Mouse (Mus musculus) liver, embryonic 14.5 days (tissue): ENCODE data around the gene Rtn1. TPM values are rescaled to one million over a fixed set of nuclear protein-coding genes. Genes with fewer than 3 reads are reported as not detected.

Experiments used
- ATAC-seq: fragments of 200-750 bp; cut with Nextera tagmentation; 2 replicates; pipeline ENCODE4 v1.8.0; 2017; ENCODE audit warnings: moderate number of reproducible peaks, mild to moderate bottlenecking, moderate library complexity; ENCODE audit not compliant: insufficient read depth
- DNase-seq, 3 experiments: peaks; one replicate each; pipeline ENCODE4 v3.0.0-alpha.2; 2012 to 2013; ENCODE audit warnings: low read depth in 3 of 3, low spot score in 3 of 3
- H3K27ac ChIP-seq: fragments of 300-500 bp; sonication (generic); 2 replicates; pipeline ENCODE4 v1.5.1; 2014; ENCODE audit warnings: moderate library complexity, mild to moderate bottlenecking, control low read depth, inconsistent platforms
- H3K27me3 ChIP-seq: fragments of 300-500 bp; sonication (generic); 2 replicates; pipeline ENCODE4 v1.6.1; 2014; ENCODE audit warnings: mild to moderate bottlenecking, low read length, moderate library complexity; ENCODE audit not compliant: control insufficient read depth, insufficient read depth
- H3K36me3 ChIP-seq: fragments of 300-500 bp; sonication (generic); replicated peaks from 2 replicates; pipeline ENCODE4 v1.6.1; 2014; ENCODE audit warnings: low read depth; ENCODE audit not compliant: control insufficient read depth, insufficient read depth
- H3K4me1 ChIP-seq, 2 experiments: fragments of 200-500 bp in 1 of 2; fragments of 300-500 bp in 1 of 2; sonication (generic) in 1 of 2; replicated peaks; 2 replicates each; pipeline ENCODE4 v1.6.1; 2012 to 2014; ENCODE audit warnings: antibody characterized with exemption in 1 of 2, inconsistent platforms in 1 of 2, low read length in 1 of 2; ENCODE audit not compliant: control insufficient read depth in 2 of 2, insufficient read depth in 2 of 2
- H3K4me2 ChIP-seq: fragments of 300-500 bp; sonication (generic); 2 replicates; pipeline ENCODE4 v1.6.1; 2014; ENCODE audit warnings: low read depth, mild to moderate bottlenecking, control low read depth, moderate library complexity
- H3K4me3 ChIP-seq, 2 experiments: fragments of 200-500 bp in 1 of 2; fragments of 300-500 bp in 1 of 2; sonication (generic) in 1 of 2; 2 replicates each; pipeline ENCODE4 v1.5.1; 2012 to 2014; ENCODE audit warnings: low read depth in 2 of 2, low read length in 2 of 2, mild to moderate bottlenecking in 2 of 2, control low read depth in 1 of 2, inconsistent platforms in 1 of 2, moderate library complexity in 1 of 2; ENCODE audit not compliant: insufficient read depth in 1 of 2
- H3K9ac ChIP-seq: fragments of 300-500 bp; sonication (generic); replicated peaks from 2 replicates; pipeline ENCODE4 v1.6.1; 2014; ENCODE audit warnings: mild to moderate bottlenecking, control low read depth, moderate library complexity
- H3K9me3 ChIP-seq: fragments of 300-500 bp; sonication (generic); 2 replicates; pipeline ENCODE4 v1.6.1; 2016; ENCODE audit warnings: low read length, mixed read lengths; ENCODE audit not compliant: control insufficient read depth
- CTCF ChIP-seq: IDR thresholded peaks from 2 replicates; pipeline ENCODE4 v1.5.1; 2016; ENCODE audit warnings: antibody characterized with exemption, low read depth, control low read depth
- EP300 ChIP-seq: IDR thresholded peaks from 2 replicates; pipeline ENCODE4 v1.6.1; 2016; ENCODE audit warnings: antibody characterized with exemption, low read depth
- WGBS: fragments of 180-500 bp; shearing (Covaris S2); extraction: QIAGEN DNeasy Blood & Tissue Kit; methylation state at CpG from one replicate; pipeline ENCODE4 v1.1.7; 2014; ENCODE audit not compliant: insufficient replicate concordance; 5-methylcytosine and 5-hydroxymethylcytosine counted together
- polyA plus RNA-seq, 2 experiments: library from polyadenylated mRNA; depleted of rRNA in 1 of 2; stranded (reverse) in 1 of 2; unstranded in 1 of 2; fragments of >200 nt; fragmentation: Nextera tagmentation in 1 of 2; extraction: Ambion mirVana in 1 of 2; gene quantifications; 2 replicates each; pipeline versions ENCODE4 v1.2.1 to v1.2.3; 2012 to 2014

The Rtn1 gene
- polyA plus RNA-seq (2012; rRNA removed), result 0.63 and 1.8 TPM in 2 replicates
- 0.78 and 1.5 TPM in 2 replicates for polyA plus RNA-seq (2014; fragmentation: Nextera tagmentation; extraction: Ambion mirVana)

DNA sequence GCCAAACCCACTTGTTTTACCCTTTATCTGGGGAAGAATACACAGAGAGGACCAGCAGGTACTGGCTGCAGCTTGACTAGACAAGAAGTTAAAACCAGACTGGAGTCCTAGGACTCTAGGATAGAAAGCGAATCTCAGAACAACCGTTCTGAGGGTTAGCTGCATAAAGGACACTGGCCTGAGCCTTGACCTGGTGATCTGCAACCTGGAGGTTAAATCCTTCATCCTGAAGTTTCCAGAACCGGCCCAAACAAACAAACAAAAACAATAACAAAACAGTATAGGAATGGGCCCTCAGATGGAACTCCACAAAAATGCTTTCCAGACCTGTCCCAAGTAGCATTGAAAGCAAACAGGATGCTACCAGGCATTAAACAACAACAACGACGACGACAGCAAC lies at the start of gene Rtn1:
TSS of gene Rtn1 (minus strand) at position 101 of the 400 bp plus-strand sequence.
- 18% methylated on average over 6 of the region's 6 CpGs for WGBS
- no peaks in the 10 kb centered on the region for H3K36me3 ChIP-seq
- TF ChIP-seq CTCF (no peak), EP300 (no peak)
- H3K4me2 ChIP-seq, result peak within 1 kb of the TSS; percentile 52
- peaks cover 31% of the 10 kb centered on the region for H3K27me3 ChIP-seq
- ATAC-seq, result no peak
- no peak for DNase-seq
- H3K4me3 ChIP-seq, result peak within 1 kb of the TSS; percentile 40 to 45
- H3K9me3 ChIP-seq, result no peaks in the 10 kb centered on the region
- H3K4me1 ChIP-seq, result no peaks in the 10 kb centered on the region
- H3K27ac ChIP-seq, result no peak within 1 kb of the TSS
- no peak within 1 kb of the TSS for H3K9ac ChIP-seq

DNA sequence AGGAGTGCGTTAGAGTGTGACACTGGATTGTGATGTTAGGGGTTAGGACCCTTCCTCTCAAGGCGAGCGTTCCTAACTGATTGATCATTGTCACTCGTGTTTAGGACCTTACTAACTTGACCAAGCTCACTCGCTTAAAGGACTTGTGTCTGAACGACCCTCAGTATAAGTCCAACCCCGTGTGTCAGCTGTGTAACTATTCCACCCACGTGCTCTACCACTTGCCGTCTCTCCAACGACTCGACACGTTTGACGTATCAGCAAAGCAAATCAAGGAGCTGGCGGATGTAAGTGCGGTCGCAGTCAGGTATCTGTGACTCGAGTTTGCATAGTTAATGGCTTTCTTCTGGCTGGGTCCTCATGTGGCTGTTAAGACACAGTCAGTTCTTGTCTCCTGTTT lies 45.1 kb upstream of the Rtn1 start:
- WGBS, result 67% methylated on average over 17 of the region's 17 CpGs
- Histone ChIP-seq H3K27ac (no peak overlapping the region), H3K36me3 (no peaks in the 10 kb centered on the region), H3K9me3 (no peaks in the 10 kb centered on the region), H3K4me3 (no peak overlapping the region), H3K4me2 (no peak overlapping the region), H3K4me1 (no peaks in the 10 kb centered on the region), H3K27me3 (no peaks in the 10 kb centered on the region), H3K9ac (no peak overlapping the region)
- DNase-seq (no peak), ATAC-seq (no peak)
- TF ChIP-seq EP300, result no peak
- no peak for TF ChIP-seq CTCF

DNA sequence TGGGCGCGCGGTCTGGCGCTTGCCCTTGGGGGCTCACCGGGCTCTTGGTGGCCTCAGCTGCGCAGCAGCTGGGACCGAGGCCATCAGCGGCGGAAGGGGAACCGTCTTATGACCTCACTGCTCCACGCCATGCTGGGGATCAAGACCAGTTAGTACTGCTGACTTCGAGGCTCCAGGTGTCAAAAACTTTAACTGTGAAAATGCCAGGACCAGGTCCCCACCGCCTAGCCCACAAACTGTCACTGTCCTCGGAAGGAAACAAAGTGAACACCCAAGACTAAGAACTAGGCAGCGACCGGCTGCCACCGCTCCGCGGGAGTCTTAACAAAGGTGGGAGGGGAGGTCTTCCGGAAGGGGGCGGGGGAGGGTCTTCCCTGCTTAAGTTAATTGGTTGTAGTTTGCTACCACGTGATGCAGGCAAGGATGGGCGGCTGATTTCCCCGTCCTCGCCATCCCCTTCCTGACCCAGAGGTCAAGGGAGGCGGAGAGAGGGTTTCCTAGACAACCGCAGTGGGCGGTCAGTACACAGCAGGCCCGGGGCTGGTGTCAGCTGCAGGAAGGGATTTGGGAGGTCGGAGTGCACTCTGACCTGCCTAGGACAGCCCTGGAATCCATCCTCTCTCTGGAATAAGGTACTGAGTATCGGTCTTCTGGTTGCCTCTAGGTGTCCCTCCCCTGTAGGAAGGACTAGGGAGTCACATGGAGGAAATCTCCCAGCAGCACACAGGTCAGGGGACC lies 33.2 kb upstream of the Rtn1 start, which contains the start of gene Lrrc9:
TSS of gene Lrrc9 (plus strand) at position 28 of the 738 bp plus-strand sequence.
- Histone ChIP-seq H3K27me3 (no peaks in the 10 kb centered on the region), H3K4me2 (peak within 1 kb of the TSS; percentile 66), H3K4me1 (peaks cover 0 to 4% of the 10 kb centered on the region in 2 experiments; a peak in 1 of 4 replicates), H3K9me3 (no peaks in the 10 kb centered on the region), H3K9ac (no peak within 1 kb of the TSS; the same call in 1 of the 2 replicates), H3K4me3 (peak within 1 kb of the TSS; percentile 43), H3K27ac (no peak within 1 kb of the TSS), H3K36me3 (no peaks in the 10 kb centered on the region)
- TF ChIP-seq CTCF, result no peak
- DNase-seq, result peak; percentile 14 to 36 (median 33)
- peak; percentile 78 for ATAC-seq
- 3% methylated on average over 31 of the region's 31 CpGs for WGBS

DNA sequence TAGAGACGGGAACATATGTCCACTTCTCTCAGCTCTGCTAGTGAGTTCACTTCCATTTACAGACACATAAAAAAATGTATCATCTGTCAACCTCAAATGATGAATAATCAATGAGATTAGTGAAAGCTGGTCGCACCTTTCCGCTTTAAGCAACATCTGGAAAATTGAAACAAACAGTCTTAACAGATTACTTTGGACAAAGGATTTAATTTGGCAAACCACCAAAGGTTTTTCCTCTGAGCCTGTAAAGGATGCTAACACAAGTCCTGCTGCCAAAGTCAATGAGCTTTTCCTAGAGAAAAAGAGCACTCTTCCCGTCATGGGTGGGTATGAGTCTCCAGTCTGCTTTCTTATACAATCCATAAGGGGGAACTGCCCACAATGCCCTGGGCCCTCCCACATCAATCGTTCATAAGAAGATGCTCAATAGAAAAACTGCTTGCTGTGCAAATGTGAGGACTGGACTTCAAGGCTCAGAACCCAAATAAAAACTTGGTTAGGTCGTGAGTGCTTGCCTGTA lies 30.2 kb upstream of the Rtn1 start:
- no peak overlapping the region for H3K4me3 ChIP-seq
- ATAC-seq, result no peak
- no peak for TF ChIP-seq EP300
- H3K36me3 ChIP-seq, result no peaks in the 10 kb centered on the region
- peaks cover 0 to 4% of the 10 kb centered on the region in 2 experiments; a peak in 1 of 4 replicates for H3K4me1 ChIP-seq
- H3K27ac ChIP-seq, result no peak overlapping the region
- no peaks in the 10 kb centered on the region for H3K9me3 ChIP-seq
- 60% methylated on average over 6 of the region's 6 CpGs for WGBS
- H3K9ac ChIP-seq, result no peak overlapping the region
- no peak for DNase-seq
- H3K27me3 ChIP-seq, result no peaks in the 10 kb centered on the region
- no peak overlapping the region for H3K4me2 ChIP-seq

DNA sequence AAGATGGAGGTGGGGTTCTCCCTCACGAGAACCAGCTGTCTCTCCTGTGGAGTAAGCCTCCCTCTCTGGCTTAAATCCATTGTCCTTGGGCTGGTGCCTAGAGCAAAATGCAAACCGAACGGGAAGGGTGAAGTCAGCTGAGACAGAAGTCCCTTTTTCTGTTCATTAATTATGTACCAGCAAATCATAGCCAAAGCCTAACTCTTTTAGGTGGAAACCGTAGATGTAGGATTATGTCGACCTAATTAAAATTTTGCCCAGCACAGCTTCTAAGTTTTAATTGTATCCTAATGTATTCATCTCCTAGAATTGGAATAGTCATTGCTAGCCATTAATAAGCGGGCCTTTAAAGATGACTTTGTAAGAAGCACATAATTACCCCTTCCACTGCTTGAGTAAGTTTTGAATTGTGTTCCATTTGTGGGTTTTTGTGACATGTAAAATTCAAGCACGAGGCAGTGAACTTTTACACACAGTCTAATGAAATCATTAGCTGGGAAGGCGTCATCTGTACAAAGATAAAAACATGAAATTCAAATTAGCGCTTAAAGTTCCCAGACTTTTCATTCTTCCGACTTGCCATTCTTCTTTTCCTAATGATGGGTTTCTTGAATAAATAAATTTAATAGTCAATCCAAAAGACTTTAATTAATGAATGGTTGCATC lies 29.0 kb upstream of the Rtn1 start:
- ATAC-seq (no peak), DNase-seq (no peak)
- H3K27me3 ChIP-seq, result no peaks in the 10 kb centered on the region
- no peaks in the 10 kb centered on the region for H3K36me3 ChIP-seq
- H3K4me2 ChIP-seq, result no peak overlapping the region
- no peak for TF ChIP-seq CTCF
- no peak for TF ChIP-seq EP300
- no peak overlapping the region for H3K9ac ChIP-seq
- peaks cover 0 to 4% of the 10 kb centered on the region in 2 experiments; a peak in 1 of 4 replicates for H3K4me1 ChIP-seq
- H3K4me3 ChIP-seq, result no peak overlapping the region
- 62% methylated on average over 10 of the region's 10 CpGs for WGBS
- no peaks in the 10 kb centered on the region for H3K9me3 ChIP-seq
- no peak overlapping the region for H3K27ac ChIP-seq
